Mouse (Mus musculus) CH12.LX (cell line): ENCODE measurements around the gene Matn1. TPM values are rescaled to one million over a fixed set of nuclear protein-coding genes. Genes with fewer than 3 reads are reported as not detected.

Experiments
- DNase-seq: peaks from one replicate; pipeline ENCODE4 v3.0.0-alpha.2; 2013; ENCODE audit errors: extremely low read depth
- H3K27ac ChIP-seq: 2 replicates; pipeline ENCODE4 v1.5.1; 2012; ENCODE audit warnings: low read depth, mild to moderate bottlenecking, control low read depth, moderate library complexity; ENCODE audit not compliant: insufficient read depth
- H3K27me3 ChIP-seq: replicated peaks from 2 replicates; pipeline ENCODE3; 2012; ENCODE audit warnings: inconsistent platforms
- H3K36me3 ChIP-seq, 2 experiments: replicated peaks in 1 of 2; 2 replicates each; pipeline versions ENCODE3 to v1.6.1; 2012; ENCODE audit warnings: inconsistent platforms in 1 of 2, low read length in 1 of 2, mild to moderate bottlenecking in 1 of 2, mixed read lengths in 1 of 2, moderate library complexity in 1 of 2; ENCODE audit not compliant: control insufficient read depth in 1 of 2, insufficient read depth in 1 of 2
- H3K4me1 ChIP-seq, 2 experiments: 2 replicates each; pipeline ENCODE4 v1.6.1; 2012; ENCODE audit warnings: inconsistent platforms in 1 of 2, moderate library complexity in 1 of 2; ENCODE audit not compliant: insufficient read depth in 2 of 2, control insufficient read depth in 1 of 2
- H3K4me2 ChIP-seq: 2 replicates; pipeline ENCODE4 v1.6.1; 2012; ENCODE audit warnings: low read depth, mild to moderate bottlenecking, control low read depth; ENCODE audit not compliant: poor library complexity, insufficient read depth, severe bottlenecking
- H3K4me3 ChIP-seq, 3 experiments: fragments of 150-350 bp in 1 of 3; sonication (generic) in 1 of 3; replicated peaks in 1 of 3; 2 replicates each; pipeline versions ENCODE3 to v1.5.1; 2011 to 2012; ENCODE audit warnings: low read depth in 2 of 3, low read length in 2 of 3, mild to moderate bottlenecking in 2 of 3, moderate library complexity in 2 of 3, control low read depth in 1 of 3, improper control_type of control experiment in 1 of 3, inconsistent platforms in 1 of 3, mixed read lengths in 1 of 3; ENCODE audit not compliant: poor library complexity in 1 of 3
- H3K79me2 ChIP-seq: replicated peaks from 2 replicates; pipeline ENCODE4 v1.6.1; 2012; ENCODE audit warnings: mild to moderate bottlenecking, moderate library complexity; ENCODE audit not compliant: control insufficient read depth, poor library complexity, insufficient read depth, severe bottlenecking; ENCODE audit errors: extremely low read depth
- H3K9ac ChIP-seq: 2 replicates; pipeline ENCODE4 v1.6.1; 2012; ENCODE audit warnings: low read depth, mild to moderate bottlenecking, control low read depth, moderate library complexity; ENCODE audit not compliant: insufficient read depth
- H3K9me3 ChIP-seq: replicated peaks from 2 replicates; pipeline ENCODE3; 2012; ENCODE audit warnings: low read length, inconsistent platforms, mixed read lengths
- CHD1 ChIP-seq: IDR thresholded peaks from 2 replicates; pipeline ENCODE4 v1.6.1; 2012; ENCODE audit warnings: low read depth, low read length, improper control_type of control experiment, inconsistent platforms
- ETS1 ChIP-seq: conservative IDR thresholded peaks from 2 replicates; pipeline ENCODE4 v1.6.1; 2012; ENCODE audit warnings: low read depth, mild to moderate bottlenecking, inconsistent platforms, low read length, improper control_type of control experiment, moderate library complexity
- GABPA ChIP-seq: IDR thresholded peaks from 2 replicates; pipeline ENCODE4 v1.6.1; 2012; ENCODE audit warnings: low read depth, low read length, improper control_type of control experiment, inconsistent platforms; ENCODE audit not compliant: insufficient replicate concordance
- IRF4 ChIP-seq: IDR thresholded peaks from 2 replicates; pipeline ENCODE4 v1.6.1; 2014; ENCODE audit warnings: low read depth, mild to moderate bottlenecking, inconsistent platforms, low read length, improper control_type of control experiment
- MAX ChIP-seq: IDR thresholded peaks from 2 replicates; pipeline ENCODE4 v1.6.1; 2011; ENCODE audit warnings: low read length, improper control_type of control experiment
- MEF2A ChIP-seq: IDR thresholded peaks from 2 replicates; pipeline ENCODE4 v1.6.1; 2014; ENCODE audit warnings: low read depth, mild to moderate bottlenecking, inconsistent platforms, low read length, improper control_type of control experiment, borderline replicate concordance
- MXI1 ChIP-seq: IDR thresholded peaks from 2 replicates; pipeline ENCODE4 v1.6.1; 2011; ENCODE audit warnings: mild to moderate bottlenecking, low read depth, low read length, improper control_type of control experiment
- NRF1 ChIP-seq: IDR thresholded peaks from 2 replicates; pipeline ENCODE4 v1.6.1; 2014; ENCODE audit warnings: low read depth, mild to moderate bottlenecking, inconsistent platforms, low read length, improper control_type of control experiment, moderate library complexity
- PAX5 ChIP-seq: IDR thresholded peaks from 2 replicates; pipeline ENCODE4 v1.6.1; 2012; ENCODE audit warnings: low read length, inconsistent platforms, mixed read lengths
- POLR2A ChIP-seq: IDR thresholded peaks from 2 replicates; pipeline ENCODE4 v1.6.1; 2011; ENCODE audit warnings: low read depth, mild to moderate bottlenecking, improper control_type of control experiment, low read length
- RAD21 ChIP-seq: IDR thresholded peaks from 2 replicates; pipeline ENCODE4 v1.6.1; 2011; ENCODE audit warnings: low read depth, mild to moderate bottlenecking, low read length, improper control_type of control experiment, moderate library complexity
- RCOR1 ChIP-seq: conservative IDR thresholded peaks from 2 replicates; pipeline ENCODE4 v1.6.1; 2012; ENCODE audit warnings: low read depth, mild to moderate bottlenecking, inconsistent platforms, low read length, improper control_type of control experiment
- TBP ChIP-seq: conservative IDR thresholded peaks from 2 replicates; pipeline ENCODE4 v1.6.1; 2011; ENCODE audit warnings: low read depth, low read length, improper control_type of control experiment
- TCF12 ChIP-seq: IDR thresholded peaks from 2 replicates; pipeline ENCODE4 v1.6.1; 2014; ENCODE audit warnings: low read depth, mild to moderate bottlenecking, inconsistent platforms, low read length, improper control_type of control experiment
- ZKSCAN1 ChIP-seq: IDR thresholded peaks from 2 replicates; pipeline ENCODE4 v1.6.1; 2012; ENCODE audit warnings: low read depth, inconsistent platforms, low read length, improper control_type of control experiment, borderline replicate concordance
- dilution Hi-C: fragments of 300-500 bp; cut with MboI; formaldehyde crosslinking; loops from 2 replicates; pipeline ENCODE4 v1.14.3; 2020; ENCODE audit warnings: low sequenced_read_pairs; ENCODE audit not compliant: extremely low pct_unique_long_range_greater_than_20kb, extremely low pct_ligation_motif_present
- in situ Hi-C: fragments of 300-500 bp; cut with MboI; formaldehyde crosslinking; loops from 3 replicates; pipeline ENCODE4 v1.14.3; 2019; ENCODE audit warnings: low sequenced_read_pairs, low pct_ligation_motif_present, low pct_unique_long_range_greater_than_20kb, mixed read lengths
- polyA plus RNA-seq: library from polyadenylated mRNA; unstranded; fragments of >175 nt; gene quantifications from 2 replicates; pipeline ENCODE4 v1.2.1, GENCODE M21; 2012; ENCODE audit warnings: low read depth; ENCODE audit not compliant: insufficient read length
- total RNA-seq, 2 experiments: library from RNA; depleted of rRNA; stranded (reverse); fragments of 300-350 nt in 1 of 2; fragments of >200 nt in 1 of 2; gene quantifications; 2 replicates each; pipeline ENCODE4 v1.2.3; 2012 to 2014

Gene Matn1
- total and polyA plus RNA-seq, 3 experiments: 0.52 to 3.5 (median 0.76) TPM

GRCm38 (mm10) chr4:130988219-130988839, 44.1 kb downstream of the Matn1 start:
- Histone ChIP-seq H3K9me3 (peaks cover 11% of the 10 kb centered on the region), H3K4me1 (peaks cover 0 to 4% of the 10 kb centered on the region in 2 experiments; a peak in 1 of 4 replicates), H3K79me2 (no peaks in the 10 kb centered on the region), H3K27ac (no peak overlapping the region), H3K4me3 (no peak overlapping the region), H3K36me3 (no peaks in the 10 kb centered on the region), H3K27me3 (peaks cover 79% of the 10 kb centered on the region), H3K9ac (no peak overlapping the region), H3K4me2 (no peak overlapping the region)
- TF ChIP-seq ETS1 (no peak), CHD1 (no peak), TCF12 (no peak), IRF4 (no peak), ZKSCAN1 (no peak), TBP (no peak), NRF1 (no peak), POLR2A (no peak), RCOR1 (no peak)
- no peak for DNase-seq
- in situ Hi-C loops (no loop called here), dilution Hi-C loops (no loop called here)

DNA sequence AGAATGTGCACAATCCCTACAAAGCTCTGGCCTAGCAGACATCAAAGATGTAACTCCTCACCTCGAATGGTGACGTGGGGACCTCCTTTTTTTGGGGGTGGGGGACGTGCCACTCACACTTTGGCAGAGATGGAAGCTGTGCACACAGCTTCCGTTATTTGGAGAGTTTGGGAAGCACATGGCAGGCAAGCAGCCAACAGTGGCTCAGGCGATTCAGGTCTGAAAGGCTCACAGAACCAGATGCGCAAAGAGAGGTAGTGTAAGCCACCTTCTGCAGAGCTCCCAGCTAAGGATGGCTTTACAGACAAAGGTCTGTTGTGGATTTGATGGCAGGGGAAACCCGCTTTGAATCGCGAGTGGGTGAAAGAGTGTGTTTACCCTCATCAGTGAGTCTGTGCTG, 45.0 kb downstream of the Matn1 start:
- Histone ChIP-seq H3K27ac (no peak overlapping the region), H3K36me3 (no peaks in the 10 kb centered on the region), H3K79me2 (no peaks in the 10 kb centered on the region), H3K9ac (no peak overlapping the region), H3K4me3 (no peak overlapping the region), H3K9me3 (peaks cover 11% of the 10 kb centered on the region), H3K4me1 (peaks cover 0 to 4% of the 10 kb centered on the region in 2 experiments; a peak in 1 of 4 replicates), H3K4me2 (no peak overlapping the region), H3K27me3 (peaks cover 72% of the 10 kb centered on the region)
- DNase-seq: no peak
- in situ Hi-C loops: no loop called here
- dilution Hi-C loops: no loop called here
- TF ChIP-seq TBP: no peak
- no peak for TF ChIP-seq PAX5
- TF ChIP-seq MEF2A: no peak
- TF ChIP-seq MAX: no peak
- TF ChIP-seq ETS1: no peak
- no peak for TF ChIP-seq ZKSCAN1
- no peak for TF ChIP-seq GABPA
- no peak for TF ChIP-seq RAD21
- no peak for TF ChIP-seq TCF12
- TF ChIP-seq MXI1: no peak
